Mouse (Mus musculus) testis, adult 2 months (tissue): Measurements from ENCODE around the gene 2210407C18Rik. TPM values are rescaled to one million over a fixed set of nuclear protein-coding genes. Genes with fewer than 3 reads are reported as not detected.

Experiments
- H3K27ac ChIP-seq: fragments of 200-500 bp; 2 replicates; pipeline ENCODE4 v1.5.1; 2012; ENCODE audit warnings: low read depth, low read length; ENCODE audit not compliant: control insufficient read depth, insufficient read depth
- H3K27me3 ChIP-seq: fragments of 200-500 bp; 2 replicates; pipeline ENCODE4 v1.6.1; 2012; ENCODE audit warnings: mild to moderate bottlenecking, low read length, moderate library complexity; ENCODE audit not compliant: control insufficient read depth, insufficient read depth
- H3K36me3 ChIP-seq: fragments of 200-500 bp; 2 replicates; pipeline ENCODE4 v1.6.1; 2012; ENCODE audit warnings: mild to moderate bottlenecking, low read length; ENCODE audit not compliant: control insufficient read depth, insufficient read depth
- H3K4me1 ChIP-seq: fragments of 200-500 bp; 2 replicates; pipeline ENCODE4 v1.6.1; 2012; ENCODE audit warnings: low read length; ENCODE audit not compliant: control insufficient read depth, insufficient read depth
- H3K4me3 ChIP-seq: fragments of 200-500 bp; 2 replicates; pipeline ENCODE4 v1.5.1; 2012; ENCODE audit warnings: low read depth, mild to moderate bottlenecking, low read length, moderate library complexity, mixed read lengths; ENCODE audit not compliant: control insufficient read depth
- CTCF ChIP-seq: fragments of 200-500 bp; IDR thresholded peaks from 2 replicates; pipeline ENCODE4 v1.5.1; 2012; ENCODE audit warnings: low read depth, mild to moderate bottlenecking, inconsistent platforms, low read length, moderate library complexity; ENCODE audit not compliant: control insufficient read depth, insufficient read depth, insufficient replicate concordance
- POLR2A ChIP-seq: fragments of 200-500 bp; IDR thresholded peaks from 2 replicates; pipeline ENCODE4 v1.6.1; 2012; ENCODE audit warnings: low read depth, mild to moderate bottlenecking, inconsistent platforms, low read length, moderate library complexity; ENCODE audit not compliant: control insufficient read depth
- polyA plus RNA-seq: library from polyadenylated mRNA; depleted of rRNA; stranded (reverse); fragments of >200 nt; gene quantifications from 2 replicates; pipeline ENCODE4 v1.2.3, GENCODE M21; 2012; rRNA removed

Gene 2210407C18Rik
- not detected in 2 replicates for polyA plus RNA-seq

DNA sequence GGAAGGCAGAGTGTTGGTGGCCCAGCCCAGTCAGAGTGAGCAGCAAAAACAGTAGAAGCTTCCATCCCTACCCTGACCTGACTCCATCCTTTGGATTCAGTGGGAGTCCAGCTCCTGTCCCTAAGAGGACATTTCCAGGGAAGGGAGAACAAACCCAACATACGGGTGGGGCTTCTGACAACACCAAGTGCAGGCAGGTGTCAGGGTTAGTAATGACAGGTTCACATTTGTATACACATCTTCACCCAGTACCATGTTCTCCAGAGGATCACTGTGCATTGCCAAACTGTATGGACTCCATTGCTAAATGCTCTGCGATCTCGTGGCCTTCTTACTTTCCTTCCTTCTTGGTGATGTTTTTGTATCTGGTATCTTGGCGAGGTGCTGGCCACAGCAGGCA lies at the start of gene 2210407C18Rik:
2210407C18Rik (minus strand) TSS at position 101 of the 400 bp plus-strand sequence.
- no peaks in the 10 kb centered on the region for H3K27me3 ChIP-seq
- H3K4me1 ChIP-seq: no peaks in the 10 kb centered on the region
- H3K36me3 ChIP-seq: no peaks in the 10 kb centered on the region
- H3K27ac ChIP-seq: no peak within 1 kb of the TSS
- TF ChIP-seq POLR2A (no peak), CTCF (no peak)
- H3K4me3 ChIP-seq: no peak within 1 kb of the TSS

DNA sequence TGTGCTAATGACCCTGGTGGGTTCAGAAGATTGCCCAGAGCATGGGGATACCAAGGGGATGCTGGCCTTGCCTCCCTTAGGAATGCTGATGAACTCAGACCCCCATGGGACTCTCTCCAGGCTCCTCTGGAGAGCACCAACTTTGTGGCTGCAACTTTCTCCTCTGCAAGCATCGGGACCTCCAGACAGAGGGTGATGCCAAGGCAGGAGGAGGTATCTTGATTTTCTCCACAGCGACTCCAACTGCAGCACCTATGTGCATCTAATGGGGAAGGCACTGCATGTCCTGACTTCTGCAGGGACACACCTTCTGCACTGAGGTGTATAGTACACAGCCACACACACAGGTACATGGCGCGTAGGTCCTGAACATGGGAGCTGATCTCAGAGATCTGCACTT lies 42.7 kb upstream of the 2210407C18Rik start, which contains the start of gene Olfr322:
Olfr322 (plus strand) TSS at position 187 of the 400 bp plus-strand sequence.
- TF ChIP-seq CTCF (no peak), POLR2A (no peak)
- H3K27me3 ChIP-seq: no peaks in the 10 kb centered on the region
- H3K27ac ChIP-seq: no peak within 1 kb of the TSS
- no peak within 1 kb of the TSS for H3K4me3 ChIP-seq
- H3K36me3 ChIP-seq: no peaks in the 10 kb centered on the region
- no peaks in the 10 kb centered on the region for H3K4me1 ChIP-seq

DNA sequence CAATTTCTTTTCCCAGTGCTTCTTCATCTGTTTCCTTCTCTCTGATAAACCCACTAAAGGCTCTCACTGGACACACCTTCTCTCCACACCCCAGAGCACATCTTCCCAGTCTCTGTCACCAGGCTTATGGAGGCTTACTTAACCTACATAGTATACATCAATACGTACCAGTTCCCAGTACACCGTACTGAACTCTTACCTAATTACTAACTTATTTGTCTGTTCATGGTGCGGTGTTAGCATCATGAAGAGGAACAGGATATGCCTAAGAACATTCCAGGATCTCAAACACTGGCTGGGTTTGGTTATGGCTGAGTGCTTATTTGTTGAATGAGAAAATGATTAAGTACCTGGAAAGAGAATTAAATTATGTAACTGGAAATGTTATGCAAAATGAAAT lies 39.3 kb upstream of the 2210407C18Rik start:
- TF ChIP-seq CTCF: no peak
- no peak for TF ChIP-seq POLR2A
- no peaks in the 10 kb centered on the region for H3K27me3 ChIP-seq
- peaks cover 3% of the 10 kb centered on the region for H3K4me1 ChIP-seq
- no peak overlapping the region for H3K27ac ChIP-seq
- no peaks in the 10 kb centered on the region for H3K36me3 ChIP-seq
- no peak overlapping the region for H3K4me3 ChIP-seq

DNA sequence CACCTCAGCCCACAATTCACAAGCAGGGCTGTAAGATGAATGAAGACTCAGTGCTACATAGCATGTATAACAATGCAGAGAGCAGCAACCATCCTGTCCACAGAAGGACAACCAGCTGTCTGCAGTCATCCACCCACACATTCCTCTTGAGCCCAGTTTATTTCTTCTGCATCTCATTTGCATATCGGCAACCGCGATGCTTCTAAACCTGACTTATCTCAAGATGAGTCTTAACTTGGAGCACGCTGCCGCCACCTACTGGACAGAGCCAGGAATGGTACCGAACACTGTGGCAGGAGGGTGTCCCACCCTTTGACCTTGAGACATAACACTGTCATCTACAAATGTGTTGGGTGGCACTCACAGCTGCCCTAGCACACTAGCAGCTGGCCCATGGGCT lies 27.5 kb upstream of the 2210407C18Rik start:
- TF ChIP-seq POLR2A (no peak), CTCF (peak; percentile 92; the same call in 1 of the 2 replicates)
- Histone ChIP-seq H3K4me3 (no peak overlapping the region), H3K4me1 (peaks cover 3% of the 10 kb centered on the region), H3K36me3 (no peaks in the 10 kb centered on the region), H3K27me3 (no peaks in the 10 kb centered on the region), H3K27ac (no peak overlapping the region)

DNA sequence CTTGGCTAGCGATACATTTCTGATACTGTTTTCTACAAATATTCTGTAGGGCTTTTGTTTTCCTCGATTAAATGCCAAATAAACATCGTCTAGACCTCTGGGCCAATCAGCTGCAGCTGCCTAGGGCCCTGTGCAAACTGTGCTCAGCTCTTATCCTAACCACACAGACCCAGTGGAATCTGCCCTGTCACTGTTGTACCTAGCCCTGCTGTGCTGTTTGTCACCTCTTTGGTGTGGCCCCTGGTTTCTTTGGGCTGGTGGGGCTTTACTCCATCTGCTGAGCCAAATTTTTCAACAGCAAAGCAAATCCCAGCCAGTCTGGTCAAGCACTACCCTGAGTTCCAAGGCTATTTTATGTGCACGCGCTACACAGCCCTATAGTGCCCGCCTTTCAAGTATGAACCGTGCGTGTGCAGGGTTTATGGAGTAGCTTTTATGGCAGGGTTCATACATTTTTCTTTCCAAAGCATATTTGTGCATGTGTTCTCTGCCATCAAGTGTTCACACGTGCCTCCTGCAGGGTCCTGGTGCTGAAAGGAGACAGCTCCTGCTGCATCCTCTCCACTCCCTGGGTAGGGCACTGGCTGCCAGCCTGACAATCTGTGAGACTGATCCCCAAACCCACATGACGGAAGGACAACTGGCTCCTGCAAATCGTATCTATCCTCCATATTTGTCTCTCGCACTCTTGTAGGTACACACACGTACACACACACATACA lies 25.9 kb upstream of the 2210407C18Rik start:
- no peak overlapping the region for H3K4me3 ChIP-seq
- H3K27ac ChIP-seq: no peak overlapping the region
- H3K36me3 ChIP-seq: no peaks in the 10 kb centered on the region
- H3K4me1 ChIP-seq: peaks cover 3% of the 10 kb centered on the region
- no peaks in the 10 kb centered on the region for H3K27me3 ChIP-seq
- TF ChIP-seq POLR2A (no peak), CTCF (no peak)

DNA sequence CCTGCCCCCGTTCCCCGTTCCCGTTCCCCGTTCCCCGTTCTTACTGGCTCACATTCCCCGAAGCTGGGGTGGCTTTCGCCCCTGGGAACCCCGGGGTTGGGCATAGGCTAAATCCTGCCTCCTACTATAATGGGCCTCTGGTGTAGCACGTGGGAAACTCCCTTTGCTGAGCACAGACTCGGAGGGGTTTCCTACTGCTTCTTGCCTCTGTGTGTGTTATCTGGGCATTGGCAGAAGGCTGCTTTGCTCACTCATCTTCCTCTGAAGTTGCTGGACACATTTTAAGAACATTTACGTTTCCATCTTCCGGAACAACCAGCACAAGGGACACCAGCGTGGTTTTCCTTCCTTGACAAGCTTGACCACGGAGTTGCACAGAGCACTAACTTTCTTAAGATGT lies 25.2 kb upstream of the 2210407C18Rik start:
- H3K4me1 ChIP-seq: peaks cover 3% of the 10 kb centered on the region
- no peaks in the 10 kb centered on the region for H3K36me3 ChIP-seq
- TF ChIP-seq POLR2A (no peak), CTCF (no peak)
- H3K27ac ChIP-seq: no peak overlapping the region
- H3K27me3 ChIP-seq: no peaks in the 10 kb centered on the region
- no peak overlapping the region for H3K4me3 ChIP-seq

DNA sequence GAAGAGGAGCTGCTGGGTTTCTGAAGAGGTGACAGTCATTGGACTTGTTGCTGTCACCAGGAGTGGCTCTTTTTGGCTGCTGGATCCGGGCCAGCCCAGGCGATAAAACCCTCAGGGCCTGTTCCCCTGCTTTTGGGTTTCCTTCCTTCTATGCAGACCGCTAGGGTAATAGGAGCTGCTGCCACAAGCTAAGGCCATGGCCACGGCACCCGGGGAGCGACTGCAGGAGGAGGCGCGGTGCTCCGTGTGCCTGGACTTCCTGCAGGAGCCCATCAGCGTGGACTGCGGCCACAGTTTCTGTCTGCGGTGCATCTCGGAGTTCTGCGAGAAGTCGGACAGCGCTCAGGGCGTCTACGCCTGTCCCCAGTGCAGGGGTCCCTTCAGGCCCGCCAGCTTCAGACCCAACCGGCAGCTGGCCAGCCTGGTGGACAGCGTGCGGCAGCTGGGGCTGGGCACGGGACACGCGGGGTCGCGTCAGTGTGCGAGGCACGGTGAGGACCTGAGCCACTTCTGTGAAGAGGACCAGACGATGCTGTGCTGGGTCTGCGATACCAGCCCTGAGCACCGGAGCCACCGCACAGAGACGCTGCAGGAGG lies 24.5 kb upstream of the 2210407C18Rik start, which contains the start of gene Trim58:
Trim58 (plus strand) TSS at position 194 of the 596 bp plus-strand sequence.
- Histone ChIP-seq H3K4me3 (peak within 1 kb of the TSS; percentile 45), H3K27ac (no peak within 1 kb of the TSS), H3K27me3 (no peaks in the 10 kb centered on the region), H3K36me3 (no peaks in the 10 kb centered on the region), H3K4me1 (peaks cover 3% of the 10 kb centered on the region)
- TF ChIP-seq POLR2A: no peak
- no peak for TF ChIP-seq CTCF
